In the genomic region with DNA sequence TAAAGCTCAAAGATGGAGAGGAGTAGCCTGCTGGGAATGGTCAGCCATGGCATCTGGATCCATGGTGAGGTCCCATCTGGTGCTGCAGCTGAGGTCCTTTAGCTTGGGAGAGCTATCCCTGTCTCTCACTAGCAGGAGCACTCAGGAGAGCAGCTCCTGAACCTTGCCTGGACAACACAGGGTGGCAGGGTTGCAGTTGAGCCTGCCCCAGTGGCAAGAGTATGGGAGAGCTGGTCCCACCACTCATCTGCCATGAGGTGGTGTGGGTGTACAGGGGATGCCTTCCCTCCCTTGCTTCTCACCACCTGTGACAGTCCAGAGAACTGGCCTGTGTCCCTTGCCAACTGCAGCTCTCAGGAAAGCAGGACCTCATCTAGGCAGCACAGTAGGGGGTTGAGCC, we compare ENCODE assay signal across 17 mouse cellular contexts. TPM values are rescaled to one million over a fixed set of nuclear protein-coding genes. Genes with fewer than 3 reads are reported as not detected.
DNase-seq lines count a peak whose midpoint lies in the region; ATAC-seq lines count a peak whose summit lies in the region.
"Had no signal": no experiment of that assay in that cellular context is flagged by ENCODE, and none has a peak within 500 bp of the region (broad histone marks: within the 10 kb centered on the region; RNA-seq: fewer than 3 reads in every experiment).

No protein-coding gene starts in this region.

- H3K4me2 ChIP-seq in limb, embryonic 11.5 days (ENCODE audit: low read depth, severe bottlenecking), result no peak overlapping the region
- H3K4me2 ChIP-seq in embryonic facial prominence, embryonic 11.5 days (ENCODE audit: low read depth, low read length), result no peak overlapping the region
- H3K4me2 ChIP-seq: heart, embryonic 15.5 days; intestine, embryonic 15.5 days; neural tube, embryonic 13.5 days had no signal

- peak; percentile 35; the same call in 1 of the 2 replicates for ATAC-seq in limb, embryonic 11.5 days (ENCODE audit: insufficient number of reproducible peaks, low FRiP score, low TSS enrichment, low read depth)
- 0 out of 2 replicates have a peak, but pooled peaks have one; percentile 18 for ATAC-seq in embryonic facial prominence, embryonic 11.5 days (replicated peaks; ENCODE audit: insufficient number of reproducible peaks, low FRiP score, low TSS enrichment, low read depth)
- ATAC-seq: forebrain, embryonic 14.5 days; intestine, embryonic 15.5 days had no signal

- H3K9ac ChIP-seq in limb, embryonic 11.5 days (ENCODE audit: low read length), result no peak overlapping the region
- no peak overlapping the region for H3K9ac ChIP-seq in embryonic facial prominence, embryonic 11.5 days (replicated peaks; ENCODE audit: low read length)
- H3K9ac ChIP-seq: heart, embryonic 15.5 days; intestine, embryonic 15.5 days; neural tube, embryonic 13.5 days had no signal

- no peaks in the 10 kb centered on the region for H3K9me3 ChIP-seq in limb, embryonic 11.5 days (ENCODE audit: control insufficient read depth, low read length)
- no peaks in the 10 kb centered on the region for H3K9me3 ChIP-seq in limb, embryonic 10.5 days (replicated peaks)
- no peaks in the 10 kb centered on the region for H3K9me3 ChIP-seq in embryonic facial prominence, embryonic 11.5 days (replicated peaks; ENCODE audit: control insufficient read depth, low read length)
- H3K9me3 ChIP-seq: heart, embryonic 15.5 days; intestine, embryonic 15.5 days; neural tube, embryonic 13.5 days had no signal

- H3K4me3 ChIP-seq in limb, embryonic 11.5 days (ENCODE audit: low read depth, low read length), result no peak overlapping the region
- H3K4me3 ChIP-seq in limb, embryonic 10.5 days, result no peak overlapping the region
- no peak overlapping the region for H3K4me3 ChIP-seq in embryonic facial prominence, embryonic 11.5 days (ENCODE audit: low read depth, low read length)
- H3K4me3 ChIP-seq: heart, embryonic 15.5 days; intestine, embryonic 15.5 days; neural tube, embryonic 13.5 days had no signal

- no peaks in the 10 kb centered on the region for H3K27me3 ChIP-seq in limb, embryonic 11.5 days (ENCODE audit: control insufficient read depth, insufficient read depth, low read length)
- no peaks in the 10 kb centered on the region for H3K27me3 ChIP-seq in limb, embryonic 10.5 days (ENCODE audit: low read depth, poor library complexity, severe bottlenecking)
- H3K27me3 ChIP-seq in embryonic facial prominence, embryonic 11.5 days (ENCODE audit: control insufficient read depth, insufficient read depth, low read length), result no peaks in the 10 kb centered on the region
- H3K27me3 ChIP-seq: CH12.LX; heart, embryonic 15.5 days; intestine, embryonic 15.5 days; neural tube, embryonic 13.5 days had no signal

- no peak overlapping the region for H3K27ac ChIP-seq in limb, embryonic 11.5 days (replicated peaks; ENCODE audit: low read depth, low read length)
- no peak overlapping the region for H3K27ac ChIP-seq in limb, embryonic 10.5 days
- no peak overlapping the region for H3K27ac ChIP-seq in embryonic facial prominence, embryonic 11.5 days (replicated peaks; ENCODE audit: low read depth, low read length)
- H3K27ac ChIP-seq: heart, embryonic 15.5 days; intestine, embryonic 15.5 days; neural tube, embryonic 13.5 days had no signal

- DNase-seq in cerebellum, adult 9-11 months, result peak; percentile 4
- no peak for DNase-seq in cerebellum, postnatal 36 days
- DNase-seq in limb, embryonic 11.5 days (ENCODE audit: low spot score), result no peak
- DNase-seq in limb, embryonic 10.5 days (ENCODE audit: low spot score), result no peak
- DNase-seq in cerebellum, postnatal 10 days, result peak; percentile 20 to 45
- DNase-seq in embryonic facial prominence, embryonic 11.5 days (ENCODE audit: low spot score), result no peak
- DNase-seq in thymus, postnatal 10 days (ENCODE audit: low spot score in 2 of 2), result no peak
- DNase-seq: adrenal gland, postnatal 14 days; gastrocnemius, postnatal 36 days; liver; lung, postnatal 10 days; thymus, adult 18-20 months had no signal

- H3K36me3 ChIP-seq in limb, embryonic 11.5 days (ENCODE audit: control insufficient read depth, insufficient read depth, low read length), result no peaks in the 10 kb centered on the region
- H3K36me3 ChIP-seq in limb, embryonic 10.5 days, result no peaks in the 10 kb centered on the region
- H3K36me3 ChIP-seq in embryonic facial prominence, embryonic 11.5 days (replicated peaks; ENCODE audit: control insufficient read depth, insufficient read depth, low read depth, low read length), result no peaks in the 10 kb centered on the region
- H3K36me3 ChIP-seq: heart, embryonic 15.5 days; intestine, embryonic 15.5 days; neural tube, embryonic 13.5 days had no signal

- no peaks in the 10 kb centered on the region for H3K4me1 ChIP-seq in limb, embryonic 11.5 days (ENCODE audit: control insufficient read depth, insufficient read depth, low read length)
- H3K4me1 ChIP-seq in limb, embryonic 10.5 days, result no peaks in the 10 kb centered on the region
- H3K4me1 ChIP-seq in embryonic facial prominence, embryonic 11.5 days (ENCODE audit: control insufficient read depth, insufficient read depth, low read length), result no peaks in the 10 kb centered on the region
- H3K4me1 ChIP-seq: heart, embryonic 15.5 days; intestine, embryonic 15.5 days; neural tube, embryonic 13.5 days had no signal

RNA-seq across cellular contexts. Expression of a gene that starts 51.5 kb away (rescaled TPM):
- polyA plus RNA-seq in limb, embryonic 11.5 days (2014; fragmentation: Nextera tagmentation; extraction: Ambion mirVana), result 9.5 and 10.9 TPM in 2 replicates
- polyA plus RNA-seq in limb, embryonic 10.5 days (2016; fragmentation: Nextera tagmentation; extraction: Ambion mirVana), result 4.9 and 7.0 TPM in 2 replicates
- polyA plus RNA-seq in embryonic facial prominence, embryonic 11.5 days (2014; fragmentation: Nextera tagmentation; extraction: Ambion mirVana), result 10.9 and 11.3 TPM in 2 replicates

Comparison
In these comparisons a context has a peak if more than half of its experiments do, and no peak if none do; other contexts are left out.
1. DNase-seq: peak in cerebellum, adult 9-11 months (single experiment) and cerebellum, postnatal 10 days (2 of 2); none in cerebellum, postnatal 36 days (0 of 2), limb, embryonic 11.5 days (single experiment), limb, embryonic 10.5 days (single experiment), embryonic facial prominence, embryonic 11.5 days (single experiment) and thymus, postnatal 10 days (0 of 2).